ENCODE assay signal across 9 mouse cellular contexts in the genomic region with DNA sequence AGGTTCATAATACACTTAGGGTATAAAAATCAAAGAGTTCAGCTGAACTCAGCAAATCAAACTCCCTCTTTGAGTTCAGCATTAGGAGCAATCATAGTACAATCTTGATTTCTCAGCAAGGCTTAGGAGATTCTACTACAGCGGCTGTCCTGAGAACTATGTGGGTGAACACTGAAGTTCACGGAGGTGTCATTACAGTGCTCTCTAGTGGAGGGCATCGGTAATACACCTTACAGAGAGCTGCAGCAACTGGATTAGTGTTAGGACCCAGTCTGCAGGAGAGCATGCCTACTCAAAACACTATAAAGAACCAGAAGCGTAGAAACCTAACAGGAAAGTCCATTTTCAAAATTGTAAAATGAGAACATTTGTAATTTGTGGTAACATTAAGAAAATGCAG. TPM values are rescaled to one million over a fixed set of nuclear protein-coding genes. Genes with fewer than 3 reads are reported as not detected.
DNase-seq lines count a peak whose midpoint lies in the region; ATAC-seq lines count a peak whose summit lies in the region.
"Had no signal": no experiment of that assay in that cellular context is flagged by ENCODE, and none has a peak within 500 bp of the region (broad histone marks: within the 10 kb centered on the region; RNA-seq: fewer than 3 reads in every experiment).

No protein-coding gene starts in this region.

- no peak overlapping the region for H3K4me2 ChIP-seq in hindbrain, embryonic 16.5 days (ENCODE audit: low read length)

- H3K4me1 ChIP-seq in hindbrain, embryonic 10.5 days (replicated peaks), result 0 out of 2 replicates have a peak, but pooled peaks cover under 1% of the 10 kb centered on the region
- H3K4me1 ChIP-seq in hindbrain, embryonic 16.5 days (ENCODE audit: control insufficient read depth, insufficient read depth, low read depth, low read length), result no peaks in the 10 kb centered on the region

- no peak overlapping the region for H3K9ac ChIP-seq in hindbrain, embryonic 16.5 days (ENCODE audit: low read depth, low read length)

- 34% methylated on average over 4 of the region's 4 CpGs for WGBS in hindbrain, embryonic 10.5 days
- 38% methylated on average over 4 of the region's 4 CpGs for WGBS in hindbrain, embryonic 16.5 days

- no peaks in the 10 kb centered on the region for H3K27me3 ChIP-seq in hindbrain, embryonic 10.5 days (ENCODE audit: insufficient read depth, poor library complexity, severe bottlenecking)
- H3K27me3 ChIP-seq in hindbrain, embryonic 16.5 days (replicated peaks; ENCODE audit: control insufficient read depth, insufficient read depth, low read length), result no peaks in the 10 kb centered on the region

- no peak for ATAC-seq in hindbrain, embryonic 16.5 days

- H3K27ac ChIP-seq in hindbrain, embryonic 10.5 days, result no peak overlapping the region
- H3K27ac ChIP-seq in hindbrain, embryonic 16.5 days (ENCODE audit: low read depth, low read length), result no peak overlapping the region

- H3K9me3 ChIP-seq in hindbrain, embryonic 10.5 days, result no peaks in the 10 kb centered on the region
- H3K9me3 ChIP-seq in hindbrain, embryonic 16.5 days (ENCODE audit: control insufficient read depth, low read length), result no peaks in the 10 kb centered on the region

- H3K36me3 ChIP-seq in hindbrain, embryonic 10.5 days, result no peaks in the 10 kb centered on the region
- H3K36me3 ChIP-seq in hindbrain, embryonic 16.5 days (ENCODE audit: control insufficient read depth, insufficient read depth, low read length), result no peaks in the 10 kb centered on the region

- no peak overlapping the region for H3K4me3 ChIP-seq in hindbrain, embryonic 10.5 days
- H3K4me3 ChIP-seq in hindbrain, embryonic 16.5 days (ENCODE audit: low read length), result no peak overlapping the region

- DNase-seq in hindbrain, embryonic 10.5 days (ENCODE audit: low spot score), result peak; percentile 48
- peak; percentile 87 for DNase-seq in CD4-positive, CD25-positive, alpha-beta regulatory T cell, adult 2 months (ENCODE audit: low read depth, low spot score)
- peak; percentile 21 for DNase-seq in adrenal gland, adult 8-10 months
- peak; percentile 69 for DNase-seq in embryo, embryonic 11 days
- peak; percentile 69 to 82 for DNase-seq in kidney, postnatal 36 days
- DNase-seq in natural killer cell, adult 2 months (ENCODE audit: low spot score in 2 of 2), result peak; percentile 47 to 70
- DNase-seq in Muller cell, postnatal 12 days (ENCODE audit: inconsistent ontology term), result no peak

RNA-seq across cellular contexts. Expression of gene Sult6b2, which starts 19.0 kb away (rescaled TPM):
- polyA plus RNA-seq in hindbrain, embryonic 10.5 days (2016; fragmentation: Nextera tagmentation; extraction: Ambion mirVana), result 0.07 and 0.11 TPM in 2 replicates
- polyA plus RNA-seq in hindbrain, embryonic 16.5 days (2015; fragmentation: Nextera tagmentation; extraction: Ambion mirVana), result 0.10 and 0.19 TPM in 2 replicates
- total RNA-seq in adrenal gland, adult 8-10 months (2022), result not detected
- polyA plus RNA-seq: embryonic facial prominence, embryonic 14.5 days had no signal

RNA-seq across cellular contexts. Expression of gene Cmas, which starts 28.9 kb away (rescaled TPM):
- polyA plus RNA-seq in hindbrain, embryonic 10.5 days (2016; fragmentation: Nextera tagmentation; extraction: Ambion mirVana), result 78.5 and 97.0 TPM in 2 replicates
- polyA plus RNA-seq in hindbrain, embryonic 16.5 days (2015; fragmentation: Nextera tagmentation; extraction: Ambion mirVana), result 182 and 193 TPM in 2 replicates
- total RNA-seq in adrenal gland, adult 8-10 months (2022), result 10 to 100 TPM; 34.5 to 35.7 (median 34.7) TPM
